Mouse (Mus musculus) left cerebral cortex, postnatal 14 days (tissue): ENCODE measurements at regions not wholly inside any gene's neighbourhood (a gene's known extent, or its start where the extent isn't known, plus 50 kb on each side); places are given as distances from the start of the nearest gene placed in this dataset.
A peak's percentile ranks its signal among the peaks of the same experiment; 100 is the strongest.

ENCODE experiments used
- DNase-seq, 2 experiments: peaks; one replicate each; pipeline ENCODE4 v3.0.0; 2021 to 2022; ENCODE audit warnings: low spot score in 2 of 2, mixed read lengths in 1 of 2
- intact Hi-C: fragments of 180-260 bp; cut with DNase I; formaldehyde crosslinking; loops from one replicate; pipeline ENCODE4 v1.15.1; 2025

DNA sequence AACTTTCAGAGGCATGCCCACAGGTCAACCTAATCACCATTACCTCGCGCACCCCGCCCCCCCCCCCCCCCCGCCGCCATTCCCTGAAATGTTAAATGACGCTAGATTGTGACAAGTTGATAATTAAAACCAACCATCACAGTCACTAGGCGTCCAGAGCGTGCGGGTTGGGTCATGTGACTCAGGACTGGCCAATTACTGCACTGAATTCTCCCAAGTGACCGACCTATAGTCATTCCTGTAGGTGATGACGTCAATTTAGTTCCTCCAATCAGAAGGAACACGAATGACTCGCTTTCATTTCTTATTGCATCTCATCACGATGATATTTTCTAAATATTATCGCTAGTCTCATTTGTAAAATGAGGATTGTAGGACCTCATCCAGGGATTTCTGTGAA is 60.2 kb upstream of the E2f3 start:
- peak; percentile 23 to 29 for DNase-seq
- intact Hi-C loops = no loop called here

DNA sequence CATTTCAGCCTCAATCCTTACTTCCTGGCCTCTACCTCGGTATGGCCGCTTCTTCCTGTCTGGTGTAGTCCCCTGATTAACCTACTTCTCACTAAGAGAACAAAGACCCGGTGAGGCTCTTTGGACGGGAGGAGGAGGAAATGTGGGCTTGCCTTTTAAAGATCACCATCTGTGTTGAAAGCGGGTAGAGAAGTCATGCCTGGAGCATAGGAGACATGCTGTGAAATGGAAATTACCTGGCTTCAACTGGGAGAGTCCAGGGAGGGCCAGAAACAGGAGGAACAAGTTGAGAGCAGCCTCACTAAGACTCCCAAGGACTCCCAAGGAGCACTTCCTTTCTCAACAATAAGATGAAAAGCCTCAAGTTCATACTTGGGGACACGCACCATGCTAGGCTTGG is 59.4 kb upstream of the E2f3 start:
- intact Hi-C loops = no loop called here
- no peak for DNase-seq

DNA sequence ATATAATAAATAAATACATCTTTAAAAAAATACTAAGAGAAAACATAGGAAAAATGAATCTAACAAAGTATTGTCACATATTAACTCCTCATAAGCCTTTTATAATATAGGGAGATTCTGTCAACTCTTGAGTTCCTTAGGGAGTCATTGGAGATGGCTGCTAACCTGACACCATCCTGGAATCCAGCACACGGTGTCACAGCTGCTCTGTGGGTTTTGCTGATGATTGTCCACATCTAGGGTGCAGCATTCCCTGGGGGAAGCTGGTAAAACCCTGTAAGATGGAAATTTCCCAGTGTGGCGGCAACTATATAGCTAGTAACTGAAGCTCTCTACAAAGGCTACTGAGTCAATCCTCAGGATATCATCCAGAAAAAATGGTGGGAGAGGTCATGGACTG is 58.9 kb upstream of the E2f3 start:
- intact Hi-C loops = no loop called here

DNA sequence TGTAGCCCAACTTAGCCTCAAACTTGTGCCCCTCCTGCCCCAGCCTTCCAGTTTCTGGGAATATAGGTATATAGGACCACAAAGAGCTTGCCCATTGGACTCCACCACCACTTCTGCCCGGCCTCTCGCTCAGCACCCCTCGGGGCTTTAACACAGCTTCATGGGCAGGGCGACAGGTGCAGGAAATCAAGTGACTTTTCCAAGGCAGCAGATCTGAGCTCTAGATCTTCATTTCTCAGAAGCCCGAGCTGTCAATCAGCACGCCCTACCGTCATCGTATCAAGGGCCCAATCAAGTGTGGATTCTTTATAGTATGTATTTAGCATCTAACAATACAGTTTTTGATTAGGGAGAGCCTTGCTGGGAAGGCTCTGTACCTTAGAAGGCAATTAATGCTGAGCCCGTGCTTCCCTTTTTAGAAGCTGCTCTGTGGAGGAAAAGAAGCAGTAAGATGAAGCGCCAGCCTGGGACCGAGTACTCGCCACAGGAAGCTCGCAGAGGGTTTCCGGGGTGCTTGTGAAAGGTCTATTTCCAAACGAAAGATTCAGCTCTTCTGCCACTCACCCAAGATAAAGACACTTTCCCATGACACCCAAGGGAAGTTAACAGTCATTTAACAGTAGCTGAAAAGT is 56.9 kb upstream of the E2f3 start:
- DNase-seq = peak; percentile 37 to 39
- intact Hi-C loops = no loop called here

More for the DNA sequence above, 58.9 kb upstream of the E2f3 start:
- DNase-seq = no peak

DNA sequence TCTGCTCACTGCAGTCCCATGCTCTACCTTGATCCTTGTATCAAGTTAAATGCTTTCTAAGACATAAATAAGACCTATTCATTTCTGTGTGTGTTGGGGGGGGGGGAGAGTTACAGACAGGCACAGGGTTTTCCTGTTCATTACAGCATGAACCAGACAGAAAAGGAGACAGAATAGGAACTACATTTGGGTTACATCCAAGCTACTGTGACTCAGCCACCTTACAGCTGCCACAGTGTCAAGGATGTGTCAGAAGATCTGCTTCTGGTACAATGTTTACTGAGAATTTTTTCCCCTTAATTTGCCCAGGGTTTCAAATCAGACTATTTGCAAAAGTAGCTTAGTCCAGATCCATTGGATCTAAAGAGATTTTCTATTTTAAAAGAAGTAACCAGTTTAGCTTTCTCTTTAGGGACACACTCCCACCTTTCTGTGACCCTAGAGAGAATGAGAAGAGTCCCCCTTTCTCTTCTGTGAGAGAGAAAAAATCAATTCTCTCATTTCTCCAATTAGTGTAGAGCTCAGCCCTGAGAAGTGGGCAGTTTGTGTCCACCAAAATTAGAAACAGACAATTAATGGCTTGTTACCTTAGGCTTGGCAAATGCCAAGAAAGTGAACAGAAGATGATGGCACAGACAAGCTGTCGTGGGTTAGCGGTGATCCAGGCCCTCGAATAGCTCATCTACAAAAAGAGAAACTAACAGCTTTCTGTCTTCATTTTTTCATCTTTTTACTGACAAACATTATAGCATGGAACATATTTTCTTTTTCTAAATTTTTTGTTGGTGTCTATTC is 55.8 kb upstream of the E2f3 start:
- intact Hi-C loops = no loop called here
- peak in 1 of 2 experiments; percentile 33 for DNase-seq

DNA sequence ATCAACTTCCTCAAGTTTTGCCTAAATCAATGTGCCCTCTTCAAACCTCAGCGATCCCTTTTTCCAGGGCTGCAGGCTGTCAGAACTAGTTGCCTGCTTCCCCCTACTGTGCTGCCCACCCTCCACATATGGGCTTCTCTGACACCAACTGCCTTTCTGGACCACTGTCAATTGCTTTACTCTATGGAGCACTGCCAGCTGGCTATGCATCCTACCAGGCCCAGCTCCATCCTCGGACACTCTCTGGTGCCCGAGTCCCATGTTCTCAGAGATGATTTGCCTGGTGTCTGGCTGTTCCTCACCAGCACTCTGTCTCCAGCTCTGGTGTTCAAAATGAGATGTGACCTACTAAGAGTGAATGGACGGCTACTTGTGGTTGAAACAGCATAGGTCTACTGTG is 54.4 kb upstream of the E2f3 start:
- intact Hi-C loops = no loop called here

DNA sequence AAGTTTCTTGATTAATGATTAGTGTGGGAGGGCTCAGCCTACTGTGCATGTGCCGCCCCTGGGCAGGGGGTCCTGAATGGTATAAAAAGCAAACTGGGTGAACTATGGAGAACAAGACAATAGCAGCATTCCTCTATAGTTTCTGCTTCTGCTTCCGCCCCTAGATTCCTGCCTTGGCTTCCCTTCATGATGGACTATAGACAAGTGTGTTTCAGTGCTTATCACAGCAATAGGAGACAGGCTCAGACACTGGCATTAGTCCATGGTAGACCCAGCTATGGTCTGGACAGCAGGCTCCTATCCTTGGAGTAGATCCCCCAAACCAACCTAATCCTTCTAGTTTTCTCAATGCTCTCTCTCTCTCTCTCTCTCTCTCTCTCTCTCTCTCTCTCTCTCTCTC is 53.9 kb upstream of the E2f3 start:
- DNase-seq = no peak
- intact Hi-C loops = no loop called here

More for the DNA sequence above, 54.4 kb upstream of the E2f3 start:
- DNase-seq = no peak

DNA sequence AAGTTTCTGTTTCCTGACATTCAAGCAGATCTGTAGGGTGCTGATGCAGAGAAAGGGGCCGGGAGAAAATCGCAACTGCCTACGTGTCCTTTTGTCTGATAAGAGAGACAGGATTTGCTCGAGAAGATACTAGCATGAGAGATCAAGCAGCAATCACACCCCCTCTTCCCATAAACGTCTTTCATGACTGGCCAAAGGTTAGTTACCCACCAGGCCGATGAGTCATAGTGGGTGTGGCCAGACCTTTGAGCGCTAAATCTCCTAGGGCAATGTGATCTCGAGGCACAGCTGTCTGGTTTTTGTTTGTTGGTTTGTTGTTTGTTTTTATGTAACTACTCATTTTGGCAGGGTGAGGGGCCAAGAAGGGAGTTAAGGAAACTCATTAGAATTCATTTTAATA is 50.7 kb upstream of the E2f3 start:
- DNase-seq = no peak
- intact Hi-C loops = no loop called here

DNA sequence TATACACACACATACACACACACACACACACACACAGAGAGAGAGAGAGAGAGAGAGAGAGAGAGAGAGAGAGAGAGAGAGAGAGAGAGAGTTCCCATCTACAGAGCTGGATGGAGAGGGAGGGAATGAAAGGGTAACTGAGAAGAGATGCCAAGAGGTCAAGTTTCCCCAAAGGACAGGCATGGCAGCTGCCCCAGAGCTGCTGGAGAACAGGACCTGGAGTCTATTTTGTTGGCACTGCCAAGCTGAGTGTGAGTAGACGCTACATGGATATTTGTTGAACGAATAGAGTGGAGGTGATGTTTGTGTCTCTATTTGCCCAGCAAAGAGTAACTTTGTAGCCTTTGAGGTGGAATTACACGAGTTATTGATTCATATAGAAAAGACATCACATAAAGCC is 50.2 kb upstream of the E2f3 start:
- intact Hi-C loops = no loop called here
- no peak for DNase-seq
